Mouse (Mus musculus): ENCODE measurements around the gene Olfr299.

Olfr299 gene

GRCm38 (mm10) chr7:86459621-86460020 is at the start of gene Olfr299:
Olfr299 (plus strand) TSS chr7:86459921.
- DNase-seq, result no peak

DNA sequence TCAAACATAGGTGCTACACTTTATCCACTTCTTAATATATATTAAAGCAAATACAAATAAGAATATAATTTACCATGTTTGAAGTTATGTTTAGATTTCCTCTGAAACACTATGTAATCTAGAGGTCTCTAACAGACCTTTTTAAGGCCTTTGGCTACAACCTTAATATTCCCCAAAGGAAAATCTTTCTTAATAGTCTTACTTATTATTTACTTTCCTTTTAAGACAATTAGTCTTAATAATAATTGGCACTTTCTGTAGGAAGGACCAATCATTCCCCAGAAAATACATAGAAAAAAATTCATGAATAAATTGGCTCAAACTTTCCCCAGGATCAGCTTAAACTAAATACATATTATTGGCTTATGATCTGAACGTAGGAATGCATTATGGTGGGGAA is 32.7 kb downstream of the Olfr299 start, which contains the start of gene Olfr298:
Olfr298 (minus strand) TSS at position 101 of the 400 bp plus-strand sequence.
- DNase-seq, result no peak

Measured in thymus, postnatal 25 days (tissue).